Mouse (Mus musculus) hindbrain, embryonic 11.5 days (tissue): ENCODE measurements at regions not wholly inside any gene's neighbourhood (a gene's known extent, or its start where the extent isn't known, plus 50 kb on each side); places are given as distances from the start of the nearest gene placed in this dataset.

Experiments
- ATAC-seq: fragments of 200-750 bp; cut with Nextera tagmentation; 2 replicates; pipeline ENCODE4 v1.8.0; 2017; ENCODE audit warnings: mild to moderate bottlenecking, moderate TSS enrichment, moderate library complexity; ENCODE audit not compliant: low FRiP score
- DNase-seq: peaks from one replicate; pipeline ENCODE4 v3.0.0-alpha.2; 2015; ENCODE audit warnings: low spot score
- H3K27ac ChIP-seq: fragments of 300-500 bp; sonication (generic); 2 replicates; pipeline ENCODE4 v1.5.1; 2014; ENCODE audit warnings: mild to moderate bottlenecking, low read depth, low read length
- H3K27me3 ChIP-seq: fragments of 300-500 bp; sonication (generic); 2 replicates; pipeline ENCODE4 v1.6.1; 2014; ENCODE audit warnings: mild to moderate bottlenecking, low read length, moderate library complexity, mixed read lengths; ENCODE audit not compliant: control insufficient read depth, insufficient read depth
- H3K36me3 ChIP-seq: fragments of 300-500 bp; sonication (generic); 2 replicates; pipeline ENCODE4 v1.6.1; 2014; ENCODE audit warnings: mild to moderate bottlenecking, low read length, moderate library complexity, mixed read lengths; ENCODE audit not compliant: control insufficient read depth, insufficient read depth
- H3K4me1 ChIP-seq: fragments of 300-500 bp; sonication (generic); replicated peaks from 2 replicates; pipeline ENCODE4 v1.6.1; 2014; ENCODE audit warnings: low read length, mixed read lengths; ENCODE audit not compliant: control insufficient read depth, insufficient read depth
- H3K4me2 ChIP-seq: fragments of 300-500 bp; sonication (generic); replicated peaks from 2 replicates; pipeline ENCODE4 v1.6.1; 2014; ENCODE audit warnings: mild to moderate bottlenecking, low read depth, low read length
- H3K4me3 ChIP-seq: fragments of 300-500 bp; sonication (generic); 2 replicates; pipeline ENCODE4 v1.5.1; 2014; ENCODE audit warnings: low read depth, low read length
- H3K9ac ChIP-seq: fragments of 300-500 bp; sonication (generic); 2 replicates; pipeline ENCODE4 v1.6.1; 2014; ENCODE audit warnings: low read depth, low read length
- H3K9me3 ChIP-seq: fragments of 300-500 bp; sonication (generic); 2 replicates; pipeline ENCODE4 v1.6.1; 2016; ENCODE audit warnings: low read length; ENCODE audit not compliant: control insufficient read depth
- WGBS: fragments of 180-500 bp; shearing (Covaris S2); extraction: QIAGEN DNeasy Blood & Tissue Kit; methylation state at CpG from one replicate; pipeline ENCODE4 v1.1.7; 2014; 5-methylcytosine and 5-hydroxymethylcytosine counted together

- no peaks in the 10 kb centered on the region for H3K27me3 ChIP-seq
- no peak overlapping the region for H3K4me3 ChIP-seq
- H3K27ac ChIP-seq, result no peak overlapping the region
- H3K4me2 ChIP-seq, result no peak overlapping the region
- no peak overlapping the region for H3K9ac ChIP-seq
- ATAC-seq (no peak), DNase-seq (no peak)
- H3K4me1 ChIP-seq, result no peaks in the 10 kb centered on the region
- H3K36me3 ChIP-seq, result no peaks in the 10 kb centered on the region
- 28% methylated on average over 11 of the region's 11 CpGs for WGBS
- H3K9me3 ChIP-seq, result no peaks in the 10 kb centered on the region
Measured at GRCm38 (mm10) chr6:140268315-140269070, 155.4 kb upstream of the Plekha5 start.

GRCm38 (mm10) chr6:140263920-140264319 lies 159.9 kb upstream of the Plekha5 start:
- H3K4me2 ChIP-seq, result no peak overlapping the region
- H3K36me3 ChIP-seq, result no peaks in the 10 kb centered on the region
- H3K9ac ChIP-seq, result no peak overlapping the region
- ATAC-seq (no peak), DNase-seq (no peak)
- H3K9me3 ChIP-seq, result no peaks in the 10 kb centered on the region
- H3K27ac ChIP-seq, result no peak overlapping the region
- no peaks in the 10 kb centered on the region for H3K27me3 ChIP-seq
- no peak overlapping the region for H3K4me3 ChIP-seq
- WGBS, result 33% methylated on average over 1 of the region's 1 CpGs
- H3K4me1 ChIP-seq, result no peaks in the 10 kb centered on the region

- H3K9me3 ChIP-seq, result no peaks in the 10 kb centered on the region
- H3K4me1 ChIP-seq, result no peaks in the 10 kb centered on the region
- H3K9ac ChIP-seq, result no peak overlapping the region
- no peak overlapping the region for H3K27ac ChIP-seq
- no peaks in the 10 kb centered on the region for H3K27me3 ChIP-seq
- WGBS, result 96% methylated on average over 1 of the region's 1 CpGs
- no peak overlapping the region for H3K4me3 ChIP-seq
- DNase-seq, result no peak
- ATAC-seq, result no peak
- H3K36me3 ChIP-seq, result no peaks in the 10 kb centered on the region
- H3K4me2 ChIP-seq, result no peak overlapping the region
Measured at GRCm38 (mm10) chr6:140261813-140262212, 162.0 kb upstream of the Plekha5 start.

- no peak overlapping the region for H3K4me2 ChIP-seq
- H3K27me3 ChIP-seq, result no peaks in the 10 kb centered on the region
- H3K9me3 ChIP-seq, result no peaks in the 10 kb centered on the region
- H3K27ac ChIP-seq, result no peak overlapping the region
- no peak overlapping the region for H3K4me3 ChIP-seq
- WGBS, result 95% methylated on average over 3 of the region's 3 CpGs
- H3K4me1 ChIP-seq, result no peaks in the 10 kb centered on the region
- no peak for DNase-seq
- H3K9ac ChIP-seq, result no peak overlapping the region
- no peaks in the 10 kb centered on the region for H3K36me3 ChIP-seq
- no peak for ATAC-seq
Measured at GRCm38 (mm10) chr6:140258761-140259160, 165.1 kb upstream of the Plekha5 start.

GRCm38 (mm10) chr6:140258101-140258500 lies 165.8 kb upstream of the Plekha5 start:
- no peak overlapping the region for H3K27ac ChIP-seq
- H3K9ac ChIP-seq, result no peak overlapping the region
- no peak overlapping the region for H3K4me2 ChIP-seq
- ATAC-seq (0 out of 2 replicates have a peak, but pooled peaks have one; percentile 10), DNase-seq (no peak)
- H3K36me3 ChIP-seq, result no peaks in the 10 kb centered on the region
- H3K4me1 ChIP-seq, result no peaks in the 10 kb centered on the region
- no peak overlapping the region for H3K4me3 ChIP-seq
- H3K27me3 ChIP-seq, result no peaks in the 10 kb centered on the region
- no peaks in the 10 kb centered on the region for H3K9me3 ChIP-seq
- WGBS, result 86% methylated on average over 5 of the region's 5 CpGs

GRCm38 (mm10) chr6:140251527-140251926 lies 172.3 kb upstream of the Plekha5 start:
- Histone ChIP-seq H3K9me3 (no peaks in the 10 kb centered on the region), H3K4me3 (no peak overlapping the region), H3K9ac (no peak overlapping the region), H3K27ac (no peak overlapping the region), H3K36me3 (no peaks in the 10 kb centered on the region), H3K27me3 (no peaks in the 10 kb centered on the region), H3K4me2 (no peak overlapping the region), H3K4me1 (no peaks in the 10 kb centered on the region)
- ATAC-seq (no peak), DNase-seq (no peak)
- WGBS, result 89% methylated on average over 4 of the region's 4 CpGs

DNA sequence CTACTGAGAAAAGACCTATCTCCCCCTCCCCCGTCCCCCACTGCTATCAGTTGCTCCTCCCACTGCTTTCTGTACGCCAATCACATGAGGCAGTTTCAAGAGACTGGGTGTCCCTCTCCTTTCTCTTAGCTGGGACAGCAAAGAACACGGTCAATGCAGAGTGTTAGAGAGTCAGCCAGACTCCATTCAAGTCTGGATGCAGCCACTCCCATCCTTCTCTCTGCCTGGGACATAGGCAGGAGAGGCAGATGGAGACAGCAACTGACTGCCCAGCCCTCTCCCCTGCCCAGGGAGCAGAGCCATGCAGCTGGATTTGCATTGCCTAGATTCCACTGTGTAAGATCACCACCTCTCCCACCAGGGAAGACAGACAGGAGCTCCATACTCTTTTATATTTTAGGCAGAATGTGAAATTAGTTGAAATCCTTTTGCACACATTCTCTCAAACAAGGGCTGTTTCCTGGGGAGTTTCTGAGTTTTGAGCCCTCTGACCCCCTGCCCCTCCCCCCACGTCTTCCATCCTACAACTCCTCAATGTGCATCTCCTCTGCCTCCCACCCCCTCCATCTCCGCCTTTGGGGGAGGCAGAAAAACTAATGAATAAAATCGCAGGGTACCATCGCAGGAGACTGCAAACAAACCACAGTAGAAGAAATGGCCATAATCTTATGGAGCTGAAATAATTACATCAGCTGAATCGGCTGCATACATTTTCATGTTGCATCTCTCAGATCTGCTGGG lies 180.3 kb upstream of the Plekha5 start:
- no peaks in the 10 kb centered on the region for H3K27me3 ChIP-seq
- H3K4me3 ChIP-seq, result no peak overlapping the region
- no peaks in the 10 kb centered on the region for H3K9me3 ChIP-seq
- H3K9ac ChIP-seq, result no peak overlapping the region; the same call in 1 of the 2 replicates
- DNase-seq, result peak; percentile 37
- H3K36me3 ChIP-seq, result no peaks in the 10 kb centered on the region
- no peak overlapping the region for H3K4me2 ChIP-seq
- H3K27ac ChIP-seq, result no peak overlapping the region
- no peaks in the 10 kb centered on the region for H3K4me1 ChIP-seq
- 33% methylated on average over 8 of the region's 8 CpGs for WGBS
- ATAC-seq, result peak; percentile 91

- no peak for ATAC-seq
- H3K4me2 ChIP-seq, result no peak overlapping the region
- DNase-seq, result no peak
- 69% methylated on average over 8 of the region's 8 CpGs for WGBS
- H3K36me3 ChIP-seq, result no peaks in the 10 kb centered on the region
- no peak overlapping the region for H3K27ac ChIP-seq
- H3K27me3 ChIP-seq, result no peaks in the 10 kb centered on the region
- no peaks in the 10 kb centered on the region for H3K4me1 ChIP-seq
- H3K9me3 ChIP-seq, result no peaks in the 10 kb centered on the region
- H3K4me3 ChIP-seq, result no peak overlapping the region
- no peak overlapping the region for H3K9ac ChIP-seq
Measured at GRCm38 (mm10) chr6:140239356-140239755, 184.5 kb upstream of the Plekha5 start.

- DNase-seq (no peak), ATAC-seq (no peak)
- 95% methylated on average over 4 of the region's 4 CpGs for WGBS
- Histone ChIP-seq H3K4me2 (no peak overlapping the region), H3K27me3 (no peaks in the 10 kb centered on the region), H3K4me3 (no peak overlapping the region), H3K9ac (no peak overlapping the region), H3K4me1 (no peaks in the 10 kb centered on the region), H3K9me3 (no peaks in the 10 kb centered on the region), H3K27ac (no peak overlapping the region), H3K36me3 (no peaks in the 10 kb centered on the region)
Measured at GRCm38 (mm10) chr6:140231537-140231936, 190.3 kb upstream of the Plcz1 start.
